8 mouse cellular contexts compared by ENCODE assay signal in the genomic region with DNA sequence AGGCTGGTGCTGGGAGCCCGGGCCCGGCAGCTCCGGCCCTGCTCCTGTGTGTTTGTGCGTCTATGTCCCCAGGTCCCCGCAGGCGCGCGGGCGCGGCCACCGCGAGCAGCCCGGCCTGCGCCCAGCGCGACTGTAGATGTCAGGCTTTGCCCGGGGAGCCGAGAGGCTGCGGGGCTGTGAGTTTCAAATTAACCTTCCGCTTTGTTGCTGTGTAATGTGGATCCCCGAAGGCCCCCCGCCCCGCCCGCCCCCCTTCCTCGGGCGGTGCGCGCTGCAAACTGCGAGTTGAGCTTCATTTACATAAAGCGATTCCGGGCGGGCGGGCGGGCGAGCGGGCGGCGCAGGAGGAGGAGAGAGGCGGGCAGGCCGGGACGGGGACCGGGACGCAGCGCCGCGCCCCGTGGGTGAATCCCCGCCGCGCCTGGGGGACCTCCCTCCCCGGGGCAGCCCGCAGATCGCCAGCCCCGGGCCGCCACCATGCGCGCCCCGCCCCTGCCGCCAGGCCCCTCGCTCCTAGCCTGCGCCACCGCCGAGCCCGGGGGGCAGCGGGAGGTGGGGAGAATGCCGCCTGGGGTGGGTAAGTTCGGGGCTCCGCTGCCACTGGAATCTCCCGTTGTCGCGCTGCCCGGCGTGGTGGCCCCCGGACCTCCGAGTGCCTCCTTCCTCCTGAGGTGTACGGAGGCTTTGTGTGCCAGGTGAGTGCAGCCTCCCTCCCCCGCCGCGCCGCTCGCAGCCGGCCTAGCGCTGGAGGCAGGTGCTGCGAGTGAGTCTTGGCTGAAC.
A peak's percentile ranks its signal among the peaks of the same experiment; 100 is the strongest.
DNase-seq lines count a peak whose midpoint lies in the region; ATAC-seq and TF ChIP-seq lines count a peak whose summit lies in the region.

No protein-coding gene starts in this region.

- no peaks in the 10 kb centered on the region for H3K27me3 ChIP-seq in heart, adult 2 months (ENCODE audit: control insufficient read depth, insufficient read depth, low read length)
- peaks cover 25% of the 10 kb centered on the region for H3K27me3 ChIP-seq in liver, embryonic 16.5 days (ENCODE audit: control insufficient read depth, insufficient read depth, low read depth, low read length)

- under 1% methylated on average over 60 of the region's 84 CpGs for WGBS in heart, adult 2 months
- WGBS in liver, embryonic 16.5 days (ENCODE audit: insufficient replicate concordance) = under 1% methylated on average over 68 of the region's 84 CpGs

- H3K36me3 ChIP-seq in heart, adult 2 months (ENCODE audit: control insufficient read depth, insufficient read depth, low read length) = 0 out of 2 replicates have a peak, but pooled peaks cover 2% of the 10 kb centered on the region
- no peaks in the 10 kb centered on the region for H3K36me3 ChIP-seq in liver, embryonic 16.5 days (ENCODE audit: control insufficient read depth, insufficient read depth)

- peak; percentile 71 for ATAC-seq in liver, embryonic 16.5 days (ENCODE audit: low read depth)

- TF ChIP-seq EP300 in heart, adult 2 months (IDR thresholded peaks at IDR 0.05; ENCODE audit: insufficient read depth, low read depth, low read length) = no peak

- no peak; the same call in none of the 2 replicates for TF ChIP-seq CTCF in left cerebral cortex, adult 2 months (IDR thresholded peaks at IDR 0.05)
- TF ChIP-seq CTCF in heart, adult 2 months (IDR thresholded peaks at IDR 0.05) = peak; percentile 45

- DNase-seq in left cerebral cortex, adult 2 months (ENCODE audit: extremely low spot score in 1 of 2, low spot score in 2 of 2) = peak; percentile 19 to 38
- no peak for DNase-seq in left cerebral cortex, adult 9 months (ENCODE audit: low spot score in 2 of 2)
- DNase-seq in embryo, embryonic 10.5 days (ENCODE audit: low spot score) = peak; percentile 83
- peak; percentile 82 to 85 for DNase-seq in heart, adult 2 months
- peak; percentile 80 for DNase-seq in kidney, adult 18-20 months
- peak; percentile 81 for DNase-seq in neural tube, embryonic 10.5 days (ENCODE audit: extremely low spot score, low spot score)
- DNase-seq in thymus, postnatal 36 days = peak; percentile 31 to 46

- peak overlapping the region; percentile 97 for H3K9ac ChIP-seq in heart, adult 2 months (ENCODE audit: low read depth, low read length)
- peak overlapping the region; percentile 64 for H3K9ac ChIP-seq in liver, embryonic 16.5 days (ENCODE audit: low read depth, low read length)

- H3K9me3 ChIP-seq in liver, embryonic 16.5 days (replicated peaks; ENCODE audit: control insufficient read depth, low read length) = no peaks in the 10 kb centered on the region

- peak overlapping the region; percentile 56 for H3K4me3 ChIP-seq in left cerebral cortex, adult 2 months
- H3K4me3 ChIP-seq in heart, adult 2 months = peak overlapping the region; percentile 76
- H3K4me3 ChIP-seq in liver, embryonic 16.5 days (ENCODE audit: low read depth, low read length) = peak overlapping the region; percentile 63

- no peak for TF ChIP-seq POLR2A in heart, adult 2 months (IDR thresholded peaks at IDR 0.05; ENCODE audit: insufficient read depth, low read depth, low read length)

- peak overlapping the region; percentile 77 for H3K27ac ChIP-seq in left cerebral cortex, adult 2 months
- H3K27ac ChIP-seq in heart, adult 2 months = peak overlapping the region; percentile 94
- H3K27ac ChIP-seq in liver, embryonic 16.5 days (ENCODE audit: low read length) = peak overlapping the region; percentile 63

- H3K79me2 ChIP-seq in heart, adult 2 months (replicated peaks; ENCODE audit: control insufficient read depth, insufficient read depth, low read length) = peaks cover 1% of the 10 kb centered on the region; the same call in 1 of the 2 replicates

- H3K4me1 ChIP-seq in heart, adult 2 months (ENCODE audit: control insufficient read depth, insufficient read depth, low read length) = peaks cover 6% of the 10 kb centered on the region
- H3K4me1 ChIP-seq in liver, embryonic 16.5 days (ENCODE audit: control insufficient read depth, low read depth, low read length) = peaks cover 10% of the 10 kb centered on the region

- intact Hi-C loops in left cerebral cortex, adult 2 months (cut with DNase I) = loop anchor here (5.0 to 10.0 kb wide), 2 partner anchors 197 to 750 kb away; no protein-coding TSS in a partner anchor
- intact Hi-C loops in heart, adult 2 months (cut with DNase I) = loop anchor here (5.0 to 10.0 kb wide), 4 partner anchors 47 to 197 kb away; no protein-coding TSS in a partner anchor

- H3K4me2 ChIP-seq in liver, embryonic 16.5 days (ENCODE audit: low read depth, low read length) = peak overlapping the region; percentile 56

Comparison
In these comparisons a context has a peak if more than half of its experiments do, and no peak if none do; other contexts are left out.
1. DNase-seq: peak in left cerebral cortex, adult 2 months (2 of 2), embryo, embryonic 10.5 days (single experiment), heart, adult 2 months (2 of 2), kidney, adult 18-20 months (single experiment), neural tube, embryonic 10.5 days (single experiment) and thymus, postnatal 36 days (2 of 2); none in left cerebral cortex, adult 9 months (0 of 2).
2. Peak in every context shown above with its lines, with median percentiles within 50 percentile points of each other: H3K27ac ChIP-seq and H3K4me3 ChIP-seq.